Mouse (Mus musculus): Measurements from ENCODE around the gene Adat1. TPM values are rescaled to one million over a fixed set of nuclear protein-coding genes. Genes with fewer than 3 reads are reported as not detected.

Gene Adat1
- polyA plus RNA-seq, 2 experiments: 2.4 to 3.4 TPM

GRCm38 (mm10) chr8:111951936-111952335, 40.2 kb downstream of the Adat1 start:
- H3K4me2 ChIP-seq (ENCODE audit: low read depth): no peak overlapping the region
- H3K36me3 ChIP-seq (replicated peaks; ENCODE audit: control insufficient read depth, insufficient read depth, low read depth): peaks cover 29% of the 10 kb centered on the region
- no peak overlapping the region for H3K4me3 ChIP-seq (ENCODE audit: insufficient read depth in 1 of 2, low read depth in 2 of 2, low read length in 2 of 2)
- no peaks in the 10 kb centered on the region for H3K9me3 ChIP-seq (ENCODE audit: control insufficient read depth, low read length)
- TF ChIP-seq EP300 (IDR thresholded peaks at IDR 0.05; ENCODE audit: low read depth) (no peak), CTCF (IDR thresholded peaks at IDR 0.05; ENCODE audit: low read depth) (no peak)
- WGBS (ENCODE audit: insufficient replicate concordance): 94% methylated on average over 5 of the region's 5 CpGs
- H3K9ac ChIP-seq (replicated peaks): no peak overlapping the region
- ATAC-seq (ENCODE audit: insufficient read depth) (no peak), DNase-seq (ENCODE audit: low read depth in 3 of 3, low spot score in 3 of 3) (no peak)
- no peaks in the 10 kb centered on the region for H3K4me1 ChIP-seq (replicated peaks; ENCODE audit: control insufficient read depth in 2 of 2, insufficient read depth in 2 of 2, low read length in 1 of 2)
- H3K27ac ChIP-seq: no peak overlapping the region
- H3K27me3 ChIP-seq (ENCODE audit: control insufficient read depth, insufficient read depth, low read length): no peaks in the 10 kb centered on the region

- Histone ChIP-seq H3K36me3 (replicated peaks; ENCODE audit: control insufficient read depth, insufficient read depth, low read depth) (peaks cover 28% of the 10 kb centered on the region), H3K4me1 (replicated peaks; ENCODE audit: control insufficient read depth in 2 of 2, insufficient read depth in 2 of 2, low read length in 1 of 2) (no peaks in the 10 kb centered on the region), H3K27me3 (ENCODE audit: control insufficient read depth, insufficient read depth, low read length) (no peaks in the 10 kb centered on the region), H3K9ac (replicated peaks) (no peak overlapping the region), H3K27ac (no peak overlapping the region), H3K4me3 (ENCODE audit: insufficient read depth in 1 of 2, low read depth in 2 of 2, low read length in 2 of 2) (no peak overlapping the region), H3K4me2 (ENCODE audit: low read depth) (no peak overlapping the region), H3K9me3 (ENCODE audit: control insufficient read depth, low read length) (no peaks in the 10 kb centered on the region)
- 83% methylated on average over 7 of the region's 7 CpGs for WGBS (ENCODE audit: insufficient replicate concordance)
- TF ChIP-seq EP300 (IDR thresholded peaks at IDR 0.05; ENCODE audit: low read depth) (no peak), CTCF (IDR thresholded peaks at IDR 0.05; ENCODE audit: low read depth) (no peak)
- DNase-seq (ENCODE audit: low read depth in 3 of 3, low spot score in 3 of 3) (no peak), ATAC-seq (ENCODE audit: insufficient read depth) (no peak)
Measured at GRCm38 (mm10) chr8:111951317-111951716, 40.8 kb downstream of the Adat1 start.

GRCm38 (mm10) chr8:111950846-111951245, 41.3 kb downstream of the Adat1 start:
- Histone ChIP-seq H3K9ac (replicated peaks) (no peak overlapping the region), H3K27ac (no peak overlapping the region), H3K4me2 (ENCODE audit: low read depth) (no peak overlapping the region), H3K27me3 (ENCODE audit: control insufficient read depth, insufficient read depth, low read length) (no peaks in the 10 kb centered on the region), H3K36me3 (replicated peaks; ENCODE audit: control insufficient read depth, insufficient read depth, low read depth) (peaks cover 29% of the 10 kb centered on the region), H3K4me1 (replicated peaks; ENCODE audit: control insufficient read depth in 2 of 2, insufficient read depth in 2 of 2, low read length in 1 of 2) (no peaks in the 10 kb centered on the region), H3K9me3 (ENCODE audit: control insufficient read depth, low read length) (no peaks in the 10 kb centered on the region), H3K4me3 (ENCODE audit: insufficient read depth in 1 of 2, low read depth in 2 of 2, low read length in 2 of 2) (no peak overlapping the region)
- WGBS (ENCODE audit: insufficient replicate concordance): 82% methylated on average over 3 of the region's 3 CpGs
- TF ChIP-seq CTCF (IDR thresholded peaks at IDR 0.05; ENCODE audit: low read depth) (no peak), EP300 (IDR thresholded peaks at IDR 0.05; ENCODE audit: low read depth) (no peak)
- DNase-seq (ENCODE audit: low read depth in 3 of 3, low spot score in 3 of 3) (no peak), ATAC-seq (ENCODE audit: insufficient read depth) (no peak)

GRCm38 (mm10) chr8:111947954-111948353, 44.1 kb downstream of the Adat1 start:
- no peaks in the 10 kb centered on the region for H3K27me3 ChIP-seq (ENCODE audit: control insufficient read depth, insufficient read depth, low read length)
- no peak for DNase-seq (ENCODE audit: low read depth in 3 of 3, low spot score in 3 of 3)
- ATAC-seq (ENCODE audit: insufficient read depth): no peak
- 81% methylated on average over 8 of the region's 8 CpGs for WGBS (ENCODE audit: insufficient replicate concordance)
- no peak overlapping the region for H3K27ac ChIP-seq
- H3K4me1 ChIP-seq (replicated peaks; ENCODE audit: control insufficient read depth in 2 of 2, insufficient read depth in 2 of 2, low read length in 1 of 2): no peaks in the 10 kb centered on the region
- no peak overlapping the region for H3K4me2 ChIP-seq (ENCODE audit: low read depth)
- H3K4me3 ChIP-seq (ENCODE audit: insufficient read depth in 1 of 2, low read depth in 2 of 2, low read length in 2 of 2): no peak overlapping the region
- TF ChIP-seq CTCF (IDR thresholded peaks at IDR 0.05; ENCODE audit: low read depth) (no peak), EP300 (IDR thresholded peaks at IDR 0.05; ENCODE audit: low read depth) (no peak)
- no peaks in the 10 kb centered on the region for H3K9me3 ChIP-seq (ENCODE audit: control insufficient read depth, low read length)
- no peak overlapping the region for H3K9ac ChIP-seq (replicated peaks)
- peaks cover 43% of the 10 kb centered on the region for H3K36me3 ChIP-seq (replicated peaks; ENCODE audit: control insufficient read depth, insufficient read depth, low read depth)

GRCm38 (mm10) chr8:111947144-111947543, 45.0 kb downstream of the Adat1 start:
- Histone ChIP-seq H3K9me3 (ENCODE audit: control insufficient read depth, low read length) (no peaks in the 10 kb centered on the region), H3K4me3 (ENCODE audit: insufficient read depth in 1 of 2, low read depth in 2 of 2, low read length in 2 of 2) (no peak overlapping the region), H3K9ac (replicated peaks) (no peak overlapping the region), H3K4me1 (replicated peaks; ENCODE audit: control insufficient read depth in 2 of 2, insufficient read depth in 2 of 2, low read length in 1 of 2) (no peaks in the 10 kb centered on the region), H3K36me3 (replicated peaks; ENCODE audit: control insufficient read depth, insufficient read depth, low read depth) (peaks cover 46% of the 10 kb centered on the region), H3K27ac (no peak overlapping the region), H3K27me3 (ENCODE audit: control insufficient read depth, insufficient read depth, low read length) (no peaks in the 10 kb centered on the region), H3K4me2 (ENCODE audit: low read depth) (no peak overlapping the region)
- WGBS (ENCODE audit: insufficient replicate concordance): 75% methylated on average over 2 of the region's 2 CpGs
- no peak for ATAC-seq (ENCODE audit: insufficient read depth)
- DNase-seq (ENCODE audit: low read depth in 3 of 3, low spot score in 3 of 3): no peak
- TF ChIP-seq EP300 (IDR thresholded peaks at IDR 0.05; ENCODE audit: low read depth) (no peak), CTCF (IDR thresholded peaks at IDR 0.05; ENCODE audit: low read depth) (no peak)
